Mouse (Mus musculus): ENCODE results near the gene Dnm2.
A peak's percentile ranks its signal among the peaks of the same experiment; 100 is the strongest.

DNA sequence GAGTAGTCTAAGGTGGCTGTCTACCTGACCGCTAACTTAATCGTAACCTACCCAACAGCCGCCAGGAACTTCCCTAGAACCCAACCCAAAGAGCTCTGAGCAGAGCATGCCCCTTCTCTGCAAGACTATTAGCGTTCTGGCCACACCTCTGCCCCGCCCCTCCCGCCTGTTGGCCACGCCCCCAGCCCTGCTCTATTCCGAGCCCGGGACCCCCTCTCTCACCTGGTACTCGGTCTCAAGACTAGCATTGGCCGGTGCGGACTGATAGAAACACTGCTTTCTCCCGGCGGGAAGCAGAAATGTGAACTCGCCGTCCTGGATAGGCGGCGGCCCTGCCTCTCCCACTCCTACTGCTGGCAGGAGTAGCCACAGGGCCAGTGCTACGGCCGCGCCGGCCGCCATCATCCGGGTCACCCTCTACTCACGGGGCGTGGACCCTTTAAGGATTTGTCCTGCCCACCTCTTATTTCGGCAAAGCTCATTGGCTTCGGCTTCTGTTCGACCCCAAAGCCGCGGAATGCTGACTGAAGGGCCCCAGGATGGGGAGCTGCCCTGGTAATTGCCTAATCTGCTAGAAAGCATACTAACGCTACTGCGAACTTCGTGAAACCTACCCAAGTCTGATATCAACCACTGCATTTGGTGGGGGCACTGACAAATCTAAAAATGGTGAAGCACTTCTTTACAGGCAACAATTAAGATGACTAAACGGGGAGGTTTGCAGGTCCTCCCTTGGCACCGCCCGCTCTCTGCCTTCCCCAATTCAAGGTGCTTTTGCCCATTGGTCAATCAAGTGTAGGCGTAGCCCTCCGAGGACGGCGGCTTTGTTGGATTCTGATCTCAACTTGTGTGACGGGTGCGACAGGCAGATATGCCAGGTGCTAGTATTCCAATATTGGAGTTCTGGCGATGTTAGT lies 85.3 kb downstream of the Dnm2 start, which contains the start of gene Tmed1:
- TF ChIP-seq POLR2A (IDR thresholded peaks at IDR 0.05; ENCODE audit: extremely low read depth, insufficient read depth, low read length) (peak; percentile 64), CTCF (IDR thresholded peaks at IDR 0.05; ENCODE audit: low read depth, low read length) (no peak)

Measured in liver, adult 2 months (tissue).